Mouse (Mus musculus): ENCODE measurements at regions not wholly inside any gene's neighbourhood (a gene's known extent, or its start where the extent isn't known, plus 50 kb on each side); places are given as distances from the start of the nearest gene placed in this dataset.
"Not testable (repeated sequence)": the region's sequence is repeated elsewhere in the genome, so short reads cannot be mapped to it uniquely, and the experiment has no call there.

DNA sequence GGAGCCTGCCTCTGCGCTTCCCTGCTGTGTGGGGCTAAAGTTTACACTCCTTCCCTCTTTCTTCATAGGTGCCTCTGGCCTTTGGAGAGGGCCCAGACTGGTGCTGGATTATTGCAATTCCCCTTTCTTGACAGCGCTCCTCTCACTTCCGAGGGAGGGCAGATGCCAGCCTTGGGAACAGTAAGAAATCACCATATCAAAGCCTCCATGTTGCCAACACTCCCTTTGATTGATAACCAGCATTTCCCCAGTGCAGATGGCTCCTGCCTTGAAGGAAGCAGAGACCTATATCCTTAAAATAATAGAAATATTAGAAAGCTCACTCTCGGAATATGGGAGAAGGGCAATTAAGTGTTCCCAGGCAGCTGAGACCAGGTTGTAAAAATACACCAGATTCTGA, 63.1 kb upstream of the Cep295 start:
- H3K36me3 ChIP-seq = no peaks in the 10 kb centered on the region
- H3K9ac ChIP-seq = no peak overlapping the region
- peaks cover 7% of the 10 kb centered on the region; the same call in 1 of the 2 replicates for H3K4me1 ChIP-seq
- 44% methylated on average over 4 of the region's 4 CpGs for WGBS
- no peaks in the 10 kb centered on the region for H3K9me3 ChIP-seq
- H3K27ac ChIP-seq = no peak overlapping the region
- H3K4me3 ChIP-seq = no peak overlapping the region
- peak; percentile 17; the same call in 1 of the 2 replicates for ATAC-seq (ENCODE audit: low FRiP score, low read depth)
- no peak overlapping the region for H3K4me2 ChIP-seq (replicated peaks)
- no peaks in the 10 kb centered on the region for H3K27me3 ChIP-seq (replicated peaks)

DNA sequence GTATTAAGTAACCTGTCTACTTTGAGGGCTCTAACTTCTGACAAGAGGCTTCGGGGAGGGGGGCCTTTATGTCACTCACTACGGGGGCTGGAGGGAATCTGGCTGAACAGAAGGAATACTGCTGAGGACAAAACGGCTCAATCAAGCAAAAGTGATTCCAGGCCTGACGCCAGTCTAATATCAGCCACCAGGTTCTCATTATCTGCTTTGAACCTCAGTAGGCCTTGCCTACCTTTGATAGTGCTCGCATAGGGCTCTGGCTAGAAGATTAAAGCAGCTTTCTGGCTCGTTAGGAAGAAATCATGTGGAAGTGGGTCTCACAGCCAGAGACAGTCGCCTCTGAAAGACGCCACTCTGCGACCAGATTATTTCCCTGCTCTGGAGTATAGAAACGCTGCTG, 64.3 kb upstream of the Cep295 start:
- no peak overlapping the region for H3K4me3 ChIP-seq
- ATAC-seq (ENCODE audit: low FRiP score, low read depth) = no peak
- no peak overlapping the region for H3K27ac ChIP-seq
- H3K9ac ChIP-seq = no peak overlapping the region
- H3K4me2 ChIP-seq (replicated peaks) = no peak overlapping the region
- no peaks in the 10 kb centered on the region for H3K36me3 ChIP-seq
- H3K9me3 ChIP-seq = no peaks in the 10 kb centered on the region
- WGBS = 47% methylated on average over 10 of the region's 10 CpGs
- peaks cover 7% of the 10 kb centered on the region; the same call in 1 of the 2 replicates for H3K4me1 ChIP-seq
- no peaks in the 10 kb centered on the region for H3K27me3 ChIP-seq (replicated peaks)

DNA sequence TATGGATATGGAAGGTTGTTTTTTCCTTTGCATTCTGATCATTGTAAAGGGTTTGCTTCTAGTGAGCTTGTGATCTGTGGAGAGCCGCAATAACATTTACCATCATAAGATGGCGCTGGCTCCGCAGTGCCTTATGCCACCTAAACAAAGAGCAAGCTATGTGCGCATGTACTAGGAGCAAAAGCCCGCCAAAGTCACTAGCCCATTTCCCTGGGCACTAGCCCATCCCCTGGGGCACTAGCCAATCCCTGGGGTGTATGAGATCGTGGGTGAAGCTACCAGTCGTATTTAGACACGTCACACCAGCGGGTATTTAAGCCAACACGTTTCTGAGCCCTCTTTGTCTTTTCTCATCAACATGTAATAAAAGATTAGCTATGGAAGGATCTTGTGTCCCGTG, 59.0 kb upstream of the Smco4 start:
- not testable (repeated sequence) for H3K27me3 ChIP-seq (replicated peaks); H3K4me3 ChIP-seq; H3K4me2 ChIP-seq (replicated peaks); H3K36me3 ChIP-seq; H3K27ac ChIP-seq; H3K9me3 ChIP-seq; H3K4me1 ChIP-seq; H3K9ac ChIP-seq
- 71% methylated on average over 11 of the region's 11 CpGs for WGBS
- ATAC-seq (ENCODE audit: low FRiP score, low read depth) = 0 out of 2 replicates have a peak, but pooled peaks have one; percentile 58

DNA sequence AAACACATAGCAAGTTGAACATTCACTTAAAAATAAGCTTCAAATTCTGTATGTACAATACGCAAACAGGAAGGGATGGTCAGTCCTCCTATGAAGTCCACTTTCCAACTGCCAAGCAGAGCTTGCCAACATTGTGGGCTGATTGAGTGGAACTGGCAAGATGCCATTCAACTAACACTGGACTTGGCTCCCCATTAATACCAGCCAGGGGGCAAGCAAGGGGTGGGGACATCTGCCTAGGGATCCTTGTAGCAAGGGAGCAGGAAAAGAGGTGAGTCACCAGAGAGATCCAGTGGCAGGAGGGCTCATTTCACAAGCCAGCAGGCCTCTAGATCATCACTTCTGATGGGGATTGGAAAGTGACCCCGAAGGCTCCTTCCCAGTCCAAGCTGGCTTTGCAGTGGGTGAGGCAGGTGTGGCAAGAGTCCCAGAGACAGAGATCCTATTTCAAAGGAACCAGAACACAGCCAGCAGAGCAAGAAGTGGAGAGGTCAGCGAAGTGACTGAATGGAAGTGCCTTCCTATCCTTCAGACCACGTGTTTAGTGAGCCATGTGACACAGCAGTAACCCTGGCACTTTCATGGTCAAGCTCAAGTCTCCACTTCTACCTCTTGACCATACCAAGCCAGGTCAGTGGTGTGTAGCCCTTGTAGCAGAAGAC, 53.8 kb upstream of the Smco4 start:
- no peak overlapping the region for H3K27ac ChIP-seq
- H3K9ac ChIP-seq = no peak overlapping the region
- no peak for ATAC-seq (ENCODE audit: low FRiP score, low read depth)
- H3K4me3 ChIP-seq = no peak overlapping the region
- no peaks in the 10 kb centered on the region for H3K27me3 ChIP-seq (replicated peaks)
- H3K4me1 ChIP-seq = no peaks in the 10 kb centered on the region
- H3K36me3 ChIP-seq = no peaks in the 10 kb centered on the region
- no peak overlapping the region for H3K4me2 ChIP-seq (replicated peaks)
- WGBS = 76% methylated on average over 4 of the region's 4 CpGs
- H3K9me3 ChIP-seq = no peaks in the 10 kb centered on the region

DNA sequence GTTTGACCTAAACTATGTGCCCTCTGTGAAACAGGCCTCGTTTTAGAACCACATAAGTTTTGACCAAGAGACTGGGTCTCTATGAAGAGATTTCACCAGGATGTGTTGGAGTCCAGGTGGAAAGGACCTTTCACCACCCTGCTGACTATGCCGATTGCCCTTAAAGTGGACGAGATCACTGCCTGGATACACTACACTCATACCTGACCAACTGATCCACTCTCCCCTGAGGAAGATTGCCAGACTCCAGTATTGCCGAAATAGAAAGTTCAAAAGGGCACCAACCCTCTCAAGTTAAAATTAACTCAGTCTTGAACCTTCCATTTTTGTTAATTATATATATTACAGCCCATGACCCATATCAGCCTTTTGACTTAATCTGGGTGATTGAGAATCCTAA, 51.1 kb upstream of the Smco4 start:
- WGBS = 88% methylated on average over 4 of the region's 4 CpGs
- Histone ChIP-seq H3K9me3 (no peaks in the 10 kb centered on the region), H3K9ac (no peak overlapping the region), H3K4me1 (no peaks in the 10 kb centered on the region), H3K4me3 (no peak overlapping the region), H3K27me3 (replicated peaks) (no peaks in the 10 kb centered on the region), H3K27ac (no peak overlapping the region), H3K4me2 (replicated peaks) (no peak overlapping the region), H3K36me3 (no peaks in the 10 kb centered on the region)
- ATAC-seq (ENCODE audit: low FRiP score, low read depth) = no peak

All from neural tube, embryonic 12.5 days (tissue).